Mouse (Mus musculus) liver, embryonic 13.5 days (tissue): ENCODE data around the gene Irf2bp2. TPM values are rescaled to one million over a fixed set of nuclear protein-coding genes. Genes with fewer than 3 reads are reported as not detected.
"Not testable (repeated sequence)": the region's sequence is repeated elsewhere in the genome, so short reads cannot be mapped to it uniquely, and the experiment has no call there.

ENCODE experiments used
- ATAC-seq: fragments of 200-750 bp; cut with Nextera tagmentation; 2 replicates; pipeline ENCODE4 v1.8.0; 2017; ENCODE audit warnings: low read depth, mild to moderate bottlenecking, moderate number of reproducible peaks, moderate library complexity
- DNase-seq: peaks from one replicate; pipeline ENCODE4 v3.0.0; 2022
- H3K27ac ChIP-seq: fragments of 300-500 bp; sonication (generic); 2 replicates; pipeline ENCODE4 v1.5.1; 2015; ENCODE audit warnings: moderate library complexity, mild to moderate bottlenecking, inconsistent platforms
- H3K27me3 ChIP-seq: fragments of 300-500 bp; sonication (generic); 2 replicates; pipeline ENCODE4 v1.6.1; 2015; ENCODE audit warnings: mild to moderate bottlenecking, inconsistent platforms
- H3K36me3 ChIP-seq: fragments of 300-500 bp; sonication (generic); 2 replicates; pipeline ENCODE4 v1.6.1; 2015; ENCODE audit warnings: mild to moderate bottlenecking, inconsistent platforms
- H3K4me1 ChIP-seq: fragments of 300-500 bp; sonication (generic); replicated peaks from 2 replicates; pipeline ENCODE4 v1.6.1; 2015; ENCODE audit warnings: inconsistent platforms
- H3K4me2 ChIP-seq: fragments of 300-500 bp; sonication (generic); 2 replicates; pipeline ENCODE4 v1.6.1; 2015; ENCODE audit warnings: inconsistent platforms, mild to moderate bottlenecking, moderate library complexity
- H3K4me3 ChIP-seq: fragments of 300-500 bp; sonication (generic); replicated peaks from 2 replicates; pipeline ENCODE4 v1.5.1; 2015; ENCODE audit warnings: mild to moderate bottlenecking, inconsistent platforms
- H3K9ac ChIP-seq: fragments of 300-500 bp; sonication (generic); 2 replicates; pipeline ENCODE4 v1.6.1; 2015; ENCODE audit warnings: mild to moderate bottlenecking, inconsistent platforms
- H3K9me3 ChIP-seq: fragments of 300-500 bp; sonication (generic); replicated peaks from 2 replicates; pipeline ENCODE4 v1.6.1; 2016; ENCODE audit warnings: inconsistent platforms
- WGBS: fragments of 180-500 bp; shearing (Covaris S2); methylation state at CpG from one replicate; pipeline ENCODE4 v1.1.7; 2015; ENCODE audit not compliant: insufficient replicate concordance; 5-methylcytosine and 5-hydroxymethylcytosine counted together
- polyA plus RNA-seq: library from polyadenylated mRNA; unstranded; fragments of >200 nt; fragmentation: Nextera tagmentation; extraction: Ambion mirVana; gene quantifications from 2 replicates; pipeline ENCODE4 v1.2.1, GENCODE M21; 2015

Gene Irf2bp2
- polyA plus RNA-seq, 1 experiment from 2014 or later = 3.8 TPM

- peaks cover 72% of the 10 kb centered on the region for H3K4me1 ChIP-seq
- H3K27ac ChIP-seq = no peak overlapping the region; the same call in 1 of the 2 replicates
- no peak overlapping the region for H3K4me2 ChIP-seq
- H3K9me3 ChIP-seq = no peaks in the 10 kb centered on the region
- no peak for DNase-seq
- no peak overlapping the region for H3K4me3 ChIP-seq
- 63% methylated on average over 5 of the region's 5 CpGs for WGBS
- H3K27me3 ChIP-seq = no peaks in the 10 kb centered on the region
- no peak for ATAC-seq
- no peak overlapping the region for H3K9ac ChIP-seq
- no peaks in the 10 kb centered on the region for H3K36me3 ChIP-seq
These were observed 7.5 kb upstream of the Irf2bp2 start for GRCm38 (mm10) chr8:126601325-126601724.

- no peaks in the 10 kb centered on the region for H3K27me3 ChIP-seq
- H3K9me3 ChIP-seq = no peaks in the 10 kb centered on the region
- peaks cover 77% of the 10 kb centered on the region for H3K4me1 ChIP-seq
- 37% methylated on average over 7 of the region's 7 CpGs for WGBS
- no peak overlapping the region for H3K9ac ChIP-seq
- no peak overlapping the region for H3K4me2 ChIP-seq
- no peak overlapping the region; the same call in 1 of the 2 replicates for H3K27ac ChIP-seq
- ATAC-seq (no peak), DNase-seq (no peak)
- H3K4me3 ChIP-seq = no peak overlapping the region
- H3K36me3 ChIP-seq = no peaks in the 10 kb centered on the region
These were observed 7.0 kb upstream of the Irf2bp2 start for GRCm38 (mm10) chr8:126600816-126601243.

DNA sequence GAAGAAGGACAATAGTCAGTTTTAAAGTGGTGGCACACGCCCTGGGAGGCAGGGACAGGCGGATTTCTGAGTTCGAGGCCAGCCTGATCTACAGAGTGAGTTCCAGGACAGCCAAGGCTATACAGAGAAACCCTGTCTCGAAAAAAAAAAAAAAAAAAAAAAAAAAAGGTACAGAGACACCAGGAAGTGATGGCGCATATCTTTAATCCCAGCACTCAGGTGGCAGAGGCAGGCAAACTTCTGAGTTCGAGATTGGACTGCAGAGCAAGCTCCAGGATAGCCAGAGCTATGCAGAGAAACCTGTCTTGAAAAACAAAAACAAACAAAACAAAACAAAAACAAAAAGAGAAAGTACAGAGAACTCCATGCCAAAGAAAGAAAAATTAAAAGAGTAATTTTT lies 6.6 kb upstream of the Irf2bp2 start:
- WGBS = 70% methylated on average over 6 of the region's 6 CpGs
- not testable (repeated sequence) for H3K9ac ChIP-seq, H3K4me3 ChIP-seq, H3K27ac ChIP-seq, H3K36me3 ChIP-seq, H3K4me2 ChIP-seq, H3K27me3 ChIP-seq, DNase-seq, H3K9me3 ChIP-seq, ATAC-seq
- peaks cover 81% of the 10 kb centered on the region for H3K4me1 ChIP-seq

DNA sequence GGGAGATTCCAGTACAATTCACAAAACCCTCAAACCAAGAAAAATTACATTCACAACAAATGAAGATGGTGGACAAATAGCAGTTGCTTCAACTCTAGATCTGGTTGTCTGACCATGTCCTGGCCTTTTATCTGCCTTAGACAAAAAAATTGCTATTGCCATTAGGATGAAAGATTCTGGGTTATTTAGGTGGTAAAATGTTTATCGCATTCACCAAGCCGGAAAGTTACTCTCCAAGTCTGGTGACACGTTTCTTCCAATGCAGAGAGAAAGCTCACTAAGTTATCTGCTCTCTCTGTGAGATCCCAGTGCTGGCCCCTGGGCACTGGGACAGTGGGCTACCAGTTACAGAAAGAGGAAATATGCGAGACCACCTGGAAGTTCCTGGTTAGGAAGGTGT lies 5.5 kb upstream of the Irf2bp2 start:
- no peaks in the 10 kb centered on the region for H3K9me3 ChIP-seq
- no peaks in the 10 kb centered on the region for H3K36me3 ChIP-seq
- H3K27ac ChIP-seq = peak overlapping the region; percentile 96; the same call in 1 of the 2 replicates
- no peak overlapping the region for H3K9ac ChIP-seq
- DNase-seq = no peak
- ATAC-seq = no peak
- H3K4me3 ChIP-seq = no peak overlapping the region
- peaks cover 92% of the 10 kb centered on the region for H3K4me1 ChIP-seq
- H3K27me3 ChIP-seq = no peaks in the 10 kb centered on the region
- H3K4me2 ChIP-seq = no peak overlapping the region
- WGBS = 46% methylated on average over 4 of the region's 4 CpGs

GRCm38 (mm10) chr8:126598218-126598617 lies 4.4 kb upstream of the Irf2bp2 start:
- Histone ChIP-seq H3K27me3 (no peaks in the 10 kb centered on the region), H3K36me3 (no peaks in the 10 kb centered on the region), H3K9me3 (no peaks in the 10 kb centered on the region), H3K4me1 (peaks cover 90% of the 10 kb centered on the region), H3K9ac (peak overlapping the region; percentile 56), H3K4me3 (no peak overlapping the region; the same call in 1 of the 2 replicates), H3K27ac (peak overlapping the region; percentile 96), H3K4me2 (peak overlapping the region; percentile 49)
- 4% methylated on average over 12 of the region's 12 CpGs for WGBS
- DNase-seq = peak; percentile 63
- peak; percentile 39 for ATAC-seq

GRCm38 (mm10) chr8:126596721-126597120 lies 2.9 kb upstream of the Irf2bp2 start:
- 82% methylated on average over 5 of the region's 5 CpGs for WGBS
- no peaks in the 10 kb centered on the region for H3K9me3 ChIP-seq
- ATAC-seq = no peak

DNA sequence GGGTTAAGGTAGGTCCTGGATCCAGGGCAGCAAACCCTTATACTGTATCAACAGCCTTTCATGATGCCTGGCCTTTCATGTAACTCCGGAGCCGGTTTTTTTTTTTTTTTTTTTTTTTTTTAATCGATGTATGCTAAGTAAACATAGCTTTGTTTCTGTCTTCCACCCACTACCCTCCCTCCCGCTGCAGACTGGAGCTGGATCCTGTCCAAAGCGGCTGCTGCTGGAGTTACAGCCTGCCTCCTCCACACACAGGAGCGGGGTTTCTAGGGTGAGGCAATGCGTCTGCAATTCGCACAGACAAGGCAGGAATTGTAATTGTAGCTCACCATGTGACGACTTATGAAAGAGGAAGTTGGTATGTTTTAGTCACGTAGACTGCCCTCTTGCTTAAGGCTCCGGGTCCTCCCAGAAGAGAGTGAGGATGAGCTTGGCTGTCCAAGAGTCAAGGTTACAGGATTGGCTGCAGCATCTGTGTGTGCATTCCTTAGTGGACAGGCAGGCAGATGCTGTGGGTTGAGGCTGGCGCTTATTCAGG lies 2.4 kb upstream of the Irf2bp2 start:
- H3K36me3 ChIP-seq = peaks cover 14% of the 10 kb centered on the region
- H3K9me3 ChIP-seq = no peaks in the 10 kb centered on the region
- no peaks in the 10 kb centered on the region for H3K27me3 ChIP-seq
- 8% methylated on average over 12 of the region's 12 CpGs for WGBS
- ATAC-seq (no peak), DNase-seq (peak; percentile 48)
- H3K4me3 ChIP-seq = peak overlapping the region; percentile 97
- H3K4me1 ChIP-seq = peaks cover 79% of the 10 kb centered on the region
- H3K27ac ChIP-seq = peak overlapping the region; percentile 96
- peak overlapping the region; percentile 98 for H3K9ac ChIP-seq
- peak overlapping the region; percentile 98 for H3K4me2 ChIP-seq

More at GRCm38 (mm10) chr8:126596721-126597120, 2.9 kb upstream of the Irf2bp2 start:
- Histone ChIP-seq H3K27ac (peak overlapping the region; percentile 96), H3K4me3 (no peak overlapping the region), H3K4me1 (peaks cover 79% of the 10 kb centered on the region), H3K4me2 (peak overlapping the region; percentile 98; the same call in 1 of the 2 replicates), H3K27me3 (no peaks in the 10 kb centered on the region), H3K36me3 (peaks cover 8% of the 10 kb centered on the region), H3K9ac (peak overlapping the region; percentile 4; the same call in 1 of the 2 replicates)
- no peak for DNase-seq

- Histone ChIP-seq H3K9me3 (no peaks in the 10 kb centered on the region), H3K4me3 (peak overlapping the region; percentile 97), H3K9ac (peak overlapping the region; percentile 98), H3K27ac (peak overlapping the region; percentile 96), H3K36me3 (peaks cover 17% of the 10 kb centered on the region), H3K4me1 (peaks cover 75% of the 10 kb centered on the region), H3K27me3 (no peaks in the 10 kb centered on the region), H3K4me2 (peak overlapping the region; percentile 98)
- ATAC-seq = no peak
- no peak for DNase-seq
- WGBS = 28% methylated on average over 16 of the region's 16 CpGs
These were observed 1.6 kb upstream of the Irf2bp2 start for GRCm38 (mm10) chr8:126595204-126596061.

DNA sequence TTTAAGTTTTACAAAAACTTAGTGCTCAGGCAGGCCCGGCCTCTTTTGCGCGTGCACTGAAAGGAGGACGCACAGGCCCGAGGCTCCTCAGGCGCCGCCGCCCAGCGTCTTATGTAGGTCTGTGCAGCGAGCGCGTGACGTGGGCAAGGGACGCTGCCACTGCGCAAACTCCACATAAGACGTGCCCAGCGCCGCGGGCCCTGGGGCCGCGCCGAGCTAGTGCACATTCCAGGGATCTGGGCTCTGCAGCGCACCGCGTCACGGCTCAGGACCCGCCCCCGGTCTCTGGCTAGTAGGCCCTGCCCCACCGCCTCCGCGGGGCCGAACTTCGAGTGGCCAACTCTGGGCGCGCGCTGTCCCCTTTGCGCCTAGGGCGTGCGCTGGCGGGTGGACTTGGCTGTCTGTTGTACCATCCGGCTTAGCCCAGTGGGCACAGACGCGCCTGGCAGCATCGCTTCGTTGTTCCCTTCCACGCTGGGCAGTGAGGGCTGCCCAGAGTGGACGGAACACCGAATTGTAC lies 755 bp upstream of the Irf2bp2 start:
- Histone ChIP-seq H3K36me3 (peaks cover 20% of the 10 kb centered on the region), H3K27ac (peak overlapping the region; percentile 96), H3K9ac (peak overlapping the region; percentile 98), H3K4me3 (peak overlapping the region; percentile 97), H3K27me3 (no peaks in the 10 kb centered on the region), H3K4me2 (peak overlapping the region; percentile 98), H3K9me3 (no peaks in the 10 kb centered on the region), H3K4me1 (peaks cover 75% of the 10 kb centered on the region)
- 1% methylated on average over 48 of the region's 48 CpGs for WGBS
- DNase-seq (peak; percentile 89), ATAC-seq (peak; percentile 78)

DNA sequence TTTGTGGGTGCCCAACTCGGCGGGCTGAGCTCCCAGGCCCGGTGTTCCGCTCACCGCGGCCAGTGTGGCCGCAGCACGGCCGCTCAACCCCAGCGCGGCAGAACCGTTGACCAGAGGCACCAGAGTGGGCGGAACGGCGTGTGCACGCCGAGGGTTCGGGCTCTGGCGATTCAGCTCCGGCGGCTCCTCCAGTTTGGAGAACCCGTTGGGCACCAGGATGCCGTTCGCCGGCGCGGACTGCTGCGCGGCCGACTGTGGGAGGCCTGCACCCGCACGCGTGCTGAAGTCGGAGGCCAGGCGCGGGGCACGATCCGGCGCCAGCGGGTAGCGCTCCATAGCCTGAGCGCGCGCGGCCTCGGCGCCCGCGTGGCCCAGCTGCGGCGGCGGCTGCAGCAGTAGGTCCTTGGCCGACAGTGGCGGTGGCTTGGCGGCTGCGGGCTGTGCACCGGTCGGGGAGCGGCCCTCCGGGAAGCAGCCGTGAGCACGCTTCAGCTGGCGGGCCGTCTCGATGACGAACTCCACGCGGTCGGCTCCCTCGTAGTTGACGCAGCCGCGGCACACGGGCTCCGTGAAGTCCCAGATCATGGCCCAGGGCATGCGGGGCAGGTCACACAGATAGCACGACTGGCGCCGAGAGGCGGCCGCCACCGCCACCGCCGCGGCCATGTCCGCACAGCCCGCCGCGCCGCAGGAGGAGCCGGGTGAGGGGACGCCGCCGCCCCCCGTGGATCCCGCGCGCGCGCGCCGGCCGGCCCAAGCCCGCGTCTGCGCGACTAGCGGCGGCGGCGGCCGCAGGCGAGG lies 815 bp downstream of the Irf2bp2 start:
- WGBS = under 1% methylated on average over 95 of the region's 113 CpGs
- no peak for ATAC-seq

GRCm38 (mm10) chr8:126592381-126592770 lies 1.4 kb downstream of the Irf2bp2 start:
- ATAC-seq (no peak), DNase-seq (no peak)
- no peaks in the 10 kb centered on the region for H3K9me3 ChIP-seq
- peaks cover 74% of the 10 kb centered on the region for H3K4me1 ChIP-seq
- no peaks in the 10 kb centered on the region for H3K27me3 ChIP-seq
- H3K27ac ChIP-seq = peak overlapping the region; percentile 95
- peak overlapping the region; percentile 97 for H3K4me3 ChIP-seq
- peaks cover 32% of the 10 kb centered on the region for H3K36me3 ChIP-seq
- WGBS = 0% methylated on average over 45 of the region's 45 CpGs
- H3K9ac ChIP-seq = peak overlapping the region; percentile 98
- peak overlapping the region; percentile 98 for H3K4me2 ChIP-seq

More for the DNA sequence above, 815 bp downstream of the Irf2bp2 start:
- Histone ChIP-seq H3K27ac (peak overlapping the region; percentile 95), H3K36me3 (peaks cover 26% of the 10 kb centered on the region), H3K4me2 (peak overlapping the region; percentile 98), H3K9me3 (no peaks in the 10 kb centered on the region), H3K27me3 (no peaks in the 10 kb centered on the region), H3K4me3 (peak overlapping the region; percentile 97), H3K9ac (peak overlapping the region; percentile 98), H3K4me1 (peaks cover 74% of the 10 kb centered on the region)
- no peak for DNase-seq
